Mouse (Mus musculus): Measurements from ENCODE around the gene Iqck.

- TF ChIP-seq CTCF (IDR thresholded peaks at IDR 0.05; ENCODE audit: extremely low read depth, insufficient read length, insufficient replicate concordance, low read depth, low read length) (no peak), POLR2A (IDR thresholded peaks at IDR 0.05; ENCODE audit: low read depth, low read length) (peak; percentile 56)
Observed at GRCm38 (mm10) chr7:118855171-118855876, at the start of gene Iqck.

All from small intestine, adult 2 months (tissue).